In genomic region chr11:82006796-82007423, GRCm38 (mm10) we compare ENCODE assay signal across 8 mouse cellular contexts. TPM values are rescaled to one million over a fixed set of nuclear protein-coding genes. Genes with fewer than 3 reads are reported as not detected.
A peak's percentile ranks its signal among the peaks of the same experiment; 100 is the strongest.
DNase-seq lines count a peak whose midpoint lies in the region; ATAC-seq lines count a peak whose summit lies in the region.

No protein-coding gene starts in this region.

- peaks cover 12% of the 10 kb centered on the region for H3K27me3 ChIP-seq in megakaryocyte, embryonic 14.5 days (replicated peaks)

- H3K4me1 ChIP-seq in megakaryocyte, embryonic 14.5 days: peaks cover 11% of the 10 kb centered on the region

- H3K36me3 ChIP-seq in megakaryocyte, embryonic 14.5 days (replicated peaks; ENCODE audit: low read length): no peaks in the 10 kb centered on the region

- peak overlapping the region; percentile 79 for H3K4me3 ChIP-seq in megakaryocyte, embryonic 14.5 days (replicated peaks)

- DNase-seq in thymus, adult 18-20 months: peak; percentile 6 to 8
- DNase-seq in thymus, postnatal 36 days: no peak
- peak; percentile 78 for DNase-seq in gastrocnemius, postnatal 25 days
- DNase-seq in kidney, adult 9 months: peak; percentile 48
- DNase-seq in retina, embryonic 14.5 days (ENCODE audit: low spot score): no peak
- DNase-seq in right cerebral cortex, postnatal 14 days: no peak

- no peaks in the 10 kb centered on the region for H3K9me3 ChIP-seq in megakaryocyte, embryonic 14.5 days

- ATAC-seq in cerebellum, adult (ENCODE audit: insufficient number of reproducible peaks, low FRiP score, low TSS enrichment): no peak

RNA-seq across cellular contexts. Expression of gene Ccl2, which starts 28.5 kb away (rescaled TPM):
- under 1 TPM; 0.35 to 0.46 TPM for total RNA-seq in gastrocnemius, postnatal 25 days (2021)
- 2.4 TPM in 1 of 2 replicates, not detected in the other for polyA plus RNA-seq in megakaryocyte, embryonic 14.5 days (2012; ENCODE audit: insufficient read depth, low replicate concordance)

RNA-seq across cellular contexts. Expression of gene Gm17268, which starts 31.5 kb away (rescaled TPM):
- total RNA-seq in gastrocnemius, postnatal 25 days (2021): not detected
- polyA plus RNA-seq in megakaryocyte, embryonic 14.5 days (2012; ENCODE audit: insufficient read depth, low replicate concordance): not detected in 2 replicates

RNA-seq across cellular contexts. Expression of gene Ccl7, which starts 38.6 kb away (rescaled TPM):
- under 1 TPM in 1 of 2 experiments, not detected in 1; 0.35 TPM for total RNA-seq in gastrocnemius, postnatal 25 days (2021)
- polyA plus RNA-seq in megakaryocyte, embryonic 14.5 days (2012; ENCODE audit: insufficient read depth, low replicate concordance): not detected in 2 replicates

RNA-seq across cellular contexts. Expression of gene Asic2, which starts 38.7 kb away (rescaled TPM):
- not detected for total RNA-seq in gastrocnemius, postnatal 25 days (2021)
- polyA plus RNA-seq in megakaryocyte, embryonic 14.5 days (2012; ENCODE audit: insufficient read depth, low replicate concordance): 0.04 TPM in 1 of 2 replicates, not detected in the other

RNA-seq across cellular contexts. Expression of gene Ccl11, which starts 50.7 kb away (rescaled TPM):
- 10 to 100 TPM; 12.2 to 14.3 TPM for total RNA-seq in gastrocnemius, postnatal 25 days (2021)
- polyA plus RNA-seq in megakaryocyte, embryonic 14.5 days (2012; ENCODE audit: insufficient read depth, low replicate concordance): not detected in 2 replicates

Comparison
In these comparisons a context has a peak if more than half of its experiments do, and no peak if none do; other contexts are left out.
1. DNase-seq: peak in thymus, adult 18-20 months (2 of 2), gastrocnemius, postnatal 25 days (single experiment) and kidney, adult 9 months (single experiment); none in thymus, postnatal 36 days (0 of 2), retina, embryonic 14.5 days (single experiment) and right cerebral cortex, postnatal 14 days (single experiment).